Mouse (Mus musculus): ENCODE results near the gene Vps45.
"Not testable (repeated sequence)": the region's sequence is repeated elsewhere in the genome, so short reads cannot be mapped to it uniquely, and the experiment has no call there.

The Vps45 gene

GRCm38 (mm10) chr3:96078711-96079110 is 20.4 kb upstream of the Vps45 start:
- no peak for DNase-seq (ENCODE audit: low spot score in 2 of 2)

DNA sequence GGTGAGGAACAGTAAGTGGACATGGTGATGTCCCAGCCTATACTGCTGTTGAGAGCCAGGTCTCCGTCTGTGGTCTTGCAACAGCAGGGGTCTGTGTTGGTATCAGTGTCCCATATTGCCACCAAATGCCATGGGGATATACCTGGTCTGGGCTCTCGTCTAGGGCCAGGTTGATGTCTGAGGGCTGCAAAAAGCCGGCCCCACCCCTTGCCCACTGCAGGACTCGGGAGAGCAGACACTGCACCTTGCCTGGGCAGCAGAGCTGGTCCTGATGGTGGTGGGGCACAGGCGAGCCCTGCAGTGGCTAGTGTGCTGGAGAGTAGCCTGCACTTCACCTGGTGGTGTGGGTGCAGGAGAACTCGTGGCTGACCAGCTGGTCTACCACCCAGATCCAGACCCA is 19.8 kb upstream of the Vps45 start:
- no peak for DNase-seq (ENCODE audit: low spot score in 2 of 2)

DNA sequence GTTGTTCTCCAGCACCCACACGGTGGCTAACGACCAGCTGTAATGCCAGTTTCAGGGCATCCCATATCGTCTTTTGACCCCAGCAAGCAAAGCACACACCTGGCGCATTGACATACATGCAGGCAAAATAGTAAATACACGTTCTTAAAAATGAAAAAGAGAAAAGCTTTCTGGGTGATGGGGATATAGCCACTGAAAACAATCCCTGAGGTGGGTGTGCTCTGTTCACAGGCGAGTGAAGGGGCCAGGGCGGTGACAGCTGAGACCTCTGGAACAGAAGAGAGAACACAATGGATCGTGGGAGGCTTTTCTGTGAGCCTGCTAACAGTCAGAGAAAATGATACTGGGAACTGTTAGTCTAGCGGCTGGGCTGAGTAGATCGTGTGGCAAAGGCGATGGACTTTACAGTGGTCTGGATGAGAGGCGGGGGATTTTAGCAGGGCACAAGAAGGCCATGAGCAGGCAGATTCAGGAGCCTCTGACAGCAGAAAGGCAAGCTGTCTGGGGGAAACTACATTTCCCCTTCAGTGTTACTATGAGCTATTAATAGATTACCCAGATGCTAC is 14.7 kb upstream of the Vps45 start:
- DNase-seq (ENCODE audit: low spot score in 2 of 2), result no peak

DNA sequence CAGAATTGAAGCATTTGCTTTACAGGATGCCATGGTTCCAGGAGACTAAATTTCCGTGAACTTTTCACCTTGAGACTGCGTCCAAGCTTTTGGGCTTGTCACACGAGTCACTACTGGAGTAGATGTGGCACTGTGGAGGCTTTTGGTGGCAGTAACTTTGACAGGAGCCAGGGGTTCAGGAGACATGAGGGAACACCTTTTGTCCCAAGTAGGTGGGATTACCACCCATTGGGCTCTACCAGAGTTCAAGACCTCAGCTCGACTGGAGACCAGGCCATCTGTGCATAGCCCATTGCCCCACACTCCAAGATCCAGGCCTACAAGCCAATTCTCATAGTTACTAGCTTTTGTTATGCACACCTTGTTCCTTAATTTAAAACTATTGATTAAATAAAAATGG is 12.0 kb upstream of the Vps45 start:
- DNase-seq (ENCODE audit: low spot score in 2 of 2), result no peak

DNA sequence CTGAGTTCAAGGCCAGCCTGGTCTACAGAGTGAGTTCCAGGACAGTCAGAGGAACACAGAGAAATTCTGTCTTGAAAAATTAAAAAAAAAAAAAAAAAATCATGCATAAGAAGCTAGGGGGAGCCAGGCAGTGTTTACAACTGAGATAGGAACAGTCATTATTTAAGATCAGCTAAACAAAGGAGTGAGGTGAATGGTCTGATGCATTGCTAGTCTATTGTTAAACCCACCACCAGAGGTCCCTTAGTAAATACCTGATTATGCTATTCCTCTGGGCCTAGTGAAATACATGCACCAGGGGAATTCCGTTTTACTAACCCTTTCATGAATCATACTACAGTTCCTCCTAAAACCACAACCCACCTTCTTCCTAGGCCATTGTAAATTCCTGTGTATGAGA is 11.3 kb upstream of the Vps45 start:
- DNase-seq (ENCODE audit: low spot score in 2 of 2), result no peak

DNA sequence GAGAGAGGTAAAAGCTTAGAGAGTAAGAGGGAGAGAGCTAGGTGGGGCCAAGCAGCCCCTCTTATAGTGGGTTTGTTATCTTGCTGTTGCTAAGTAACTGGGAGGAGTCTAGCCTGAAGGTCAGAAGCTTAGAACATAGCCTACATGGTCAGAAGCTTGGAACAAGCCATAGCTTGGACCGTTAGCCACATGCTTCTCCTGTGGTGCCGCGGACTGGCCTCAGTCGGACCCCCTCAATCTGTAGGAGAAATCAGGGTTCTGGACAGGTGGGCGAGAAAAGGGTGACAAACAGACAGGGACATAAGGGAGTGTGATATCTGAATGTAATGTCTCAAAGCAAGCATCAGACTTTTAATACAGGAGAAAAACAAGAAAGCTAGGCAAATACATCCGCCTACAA is 10.8 kb upstream of the Vps45 start:
- DNase-seq (ENCODE audit: low spot score in 2 of 2), result no peak

DNA sequence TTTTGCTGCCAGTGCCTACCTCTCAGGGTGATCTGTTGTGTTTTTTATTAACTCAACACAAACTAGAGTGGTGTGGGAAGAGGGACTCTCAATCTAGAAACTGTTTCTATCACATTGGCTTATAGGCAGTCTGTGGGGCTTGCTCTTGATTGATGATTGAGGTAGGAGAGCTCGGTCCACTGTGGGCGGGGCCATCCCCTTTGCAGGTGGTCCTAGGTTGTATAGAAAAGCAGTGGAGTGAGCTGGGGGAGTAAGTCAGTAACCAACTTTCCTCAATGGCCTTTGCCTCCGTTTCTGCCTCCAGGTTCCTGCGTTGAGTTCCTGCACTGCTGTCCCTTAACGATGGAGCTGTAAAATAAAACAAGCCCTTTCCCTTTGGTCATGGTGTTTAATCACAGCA is 8.5 kb upstream of the Vps45 start:
- no peak for DNase-seq (ENCODE audit: low spot score in 2 of 2)

GRCm38 (mm10) chr3:96065754-96066375 is 7.6 kb upstream of the Vps45 start:
- peak; percentile 44 to 56 for DNase-seq (ENCODE audit: low spot score in 2 of 2)

- no peak for DNase-seq (ENCODE audit: low spot score in 2 of 2)
Measured at GRCm38 (mm10) chr3:96065147-96065546, 6.9 kb upstream of the Vps45 start.

DNA sequence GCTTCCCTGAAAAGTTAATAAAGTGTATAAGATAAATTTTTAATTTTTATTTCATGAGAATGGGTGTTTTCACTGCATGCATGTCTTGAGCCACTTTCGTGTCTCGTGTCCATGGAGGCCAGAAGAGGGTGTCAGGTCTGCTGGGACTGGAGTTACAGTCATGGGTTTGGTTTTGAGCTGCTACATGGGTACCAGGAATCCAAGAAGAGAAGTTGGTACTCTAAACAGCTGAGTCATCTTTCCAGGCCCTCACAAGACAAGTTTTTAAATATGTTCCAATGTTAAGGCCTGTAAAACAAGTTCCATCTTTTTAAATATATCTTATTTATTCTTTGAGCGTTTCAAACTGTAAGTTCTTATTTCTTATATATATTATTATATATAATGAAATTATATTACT is 6.0 kb upstream of the Vps45 start:
- no peak for DNase-seq (ENCODE audit: low spot score in 2 of 2)

DNA sequence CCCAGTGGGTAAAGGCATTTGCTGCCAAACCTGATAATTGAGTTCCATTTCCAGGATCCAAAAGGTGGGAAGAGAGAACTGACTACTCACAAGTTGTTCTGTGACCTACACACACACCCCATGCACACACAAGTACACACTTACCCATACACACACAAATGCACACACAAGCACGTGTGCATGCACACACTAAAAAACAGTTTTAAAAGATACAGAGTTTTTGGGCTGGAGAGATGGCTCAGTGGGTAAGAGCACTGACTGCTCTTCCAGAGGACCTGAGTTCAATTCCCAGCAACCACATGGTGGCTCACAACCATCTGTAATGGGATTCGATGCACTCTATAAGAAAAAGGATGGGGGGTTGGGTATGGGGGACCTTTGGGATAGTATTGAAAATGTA is 5.0 kb upstream of the Vps45 start:
- DNase-seq (ENCODE audit: low spot score in 2 of 2), result no peak

- DNase-seq (ENCODE audit: low spot score in 2 of 2), result no peak
Measured at GRCm38 (mm10) chr3:96060146-96060545, 1.9 kb upstream of the Vps45 start.

DNA sequence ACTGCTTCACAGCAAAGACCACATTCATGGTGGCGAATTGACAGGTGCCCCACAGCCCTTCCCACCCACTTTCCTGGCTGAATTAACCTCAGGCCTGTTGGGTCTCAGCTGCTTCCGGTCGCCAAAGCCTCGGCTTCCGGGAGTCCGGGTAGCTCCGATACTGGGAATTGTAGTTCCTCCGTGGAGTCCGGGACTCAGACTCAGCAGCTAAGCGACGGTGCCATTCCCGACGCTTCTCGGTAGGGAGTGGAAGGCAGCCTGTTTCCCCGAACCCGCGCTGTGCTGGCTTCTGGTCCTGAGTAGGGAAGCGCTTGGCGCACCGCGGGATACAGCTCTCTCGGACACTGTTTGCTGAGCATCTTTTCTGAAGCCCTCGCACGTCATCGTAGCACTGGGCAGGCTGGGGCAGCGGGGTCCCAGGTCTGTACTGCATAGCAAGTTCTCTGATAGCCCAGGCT is 490 bp downstream of the Vps45 start:
- peak; percentile 81 to 88 for DNase-seq (ENCODE audit: low spot score in 2 of 2)

- no peak for DNase-seq (ENCODE audit: low spot score in 2 of 2)
Measured at GRCm38 (mm10) chr3:96056031-96056430, 2.2 kb downstream of the Vps45 start.

DNA sequence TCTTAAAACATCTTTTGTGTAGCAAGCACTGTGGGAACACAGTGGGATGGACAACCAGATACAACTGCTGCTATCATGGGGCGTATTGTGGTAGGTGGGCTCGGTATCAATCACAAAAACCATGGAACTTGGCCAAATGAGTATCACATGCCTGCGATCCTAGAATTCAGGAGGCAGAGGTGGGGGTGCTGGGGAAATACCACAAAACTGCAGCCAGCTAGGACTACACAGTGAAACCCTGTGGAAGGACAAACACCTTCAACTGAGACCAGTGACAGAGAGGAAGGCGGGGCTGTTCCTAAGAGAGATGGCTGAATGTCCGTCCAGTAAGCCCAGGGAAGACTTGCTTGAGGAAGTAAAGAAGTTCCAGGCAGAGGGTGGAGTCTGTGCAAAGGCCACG is 3.0 kb downstream of the Vps45 start:
- no peak for DNase-seq (ENCODE audit: low spot score in 2 of 2)

DNA sequence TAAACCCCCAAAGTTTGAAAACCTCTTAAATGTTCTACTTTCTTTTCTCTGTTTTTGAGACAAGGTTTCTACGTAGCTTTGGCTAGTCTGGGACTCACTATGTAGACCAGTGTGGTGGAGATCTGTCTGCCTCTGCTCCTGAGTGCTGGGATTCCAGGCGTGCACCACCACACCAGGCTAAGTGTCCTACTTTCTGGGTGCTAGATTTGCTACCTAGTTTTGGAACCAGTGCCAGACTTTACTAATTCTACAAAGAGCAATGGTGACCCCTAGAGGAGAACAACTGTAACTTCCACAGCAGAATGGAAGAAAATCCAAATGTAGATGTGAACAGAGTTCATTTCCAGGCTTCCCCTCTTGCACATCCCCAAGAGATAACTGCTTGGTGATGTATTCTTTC is 6.4 kb downstream of the Vps45 start:
- peak in 1 of 2 experiments; percentile 44 for DNase-seq (ENCODE audit: low spot score in 2 of 2)

DNA sequence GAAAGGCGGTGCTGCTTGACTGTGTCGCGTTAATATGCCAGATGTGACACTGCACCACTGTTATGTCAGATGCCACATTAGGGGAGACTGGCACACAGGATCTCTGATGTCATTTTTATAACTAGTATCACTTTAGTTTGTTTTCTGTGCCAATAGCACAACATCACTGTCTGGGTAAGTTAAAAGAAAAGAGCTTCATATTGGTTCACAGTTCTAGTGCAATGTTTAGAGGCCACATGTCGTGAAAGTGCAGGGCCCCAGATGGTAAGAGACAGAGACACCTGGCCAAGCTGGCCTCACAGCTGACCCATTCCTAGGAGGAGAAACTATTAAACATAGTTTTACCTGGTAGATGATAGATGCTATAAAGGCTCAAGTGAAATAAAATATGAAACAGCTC is 7.1 kb downstream of the Vps45 start:
- no peak for DNase-seq (ENCODE audit: low spot score in 2 of 2)

DNA sequence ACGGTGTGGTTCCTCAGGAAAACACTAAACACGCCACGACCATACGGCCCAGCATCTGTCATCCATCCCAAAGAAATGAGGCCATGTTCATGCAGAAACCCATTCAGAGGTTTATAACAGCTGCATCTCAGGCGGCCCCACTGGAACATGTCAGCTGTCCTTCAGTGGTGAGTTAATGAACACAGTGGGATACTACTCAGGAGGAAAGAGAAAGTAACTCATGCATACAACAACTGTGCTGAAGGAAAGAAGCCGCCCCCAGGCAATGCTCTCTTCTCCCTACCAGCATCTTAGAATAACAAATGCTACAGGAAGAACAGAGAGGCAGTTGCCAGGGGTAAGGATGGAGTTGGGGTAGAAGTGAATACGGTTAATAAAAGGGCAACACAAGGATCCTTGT is 7.5 kb downstream of the Vps45 start:
- DNase-seq (ENCODE audit: low spot score in 2 of 2), result no peak

DNA sequence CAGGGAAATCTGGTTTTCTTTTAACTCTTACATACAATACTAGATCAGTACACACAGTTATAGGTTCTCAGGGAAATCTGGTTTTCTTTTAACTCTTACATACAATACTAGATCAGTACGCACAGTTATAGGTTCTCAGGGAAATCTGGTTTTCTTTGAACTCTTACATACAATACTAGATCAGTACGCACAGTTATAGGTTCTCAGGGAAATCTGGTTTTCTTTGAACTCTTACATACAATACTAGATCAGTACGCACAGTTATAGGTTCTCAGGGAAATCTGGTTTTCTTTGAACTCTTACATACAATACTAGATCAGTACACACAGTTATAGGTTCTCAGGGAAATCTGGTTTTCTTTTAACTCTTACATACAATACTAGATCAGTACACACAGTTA is 13.7 kb downstream of the Vps45 start:
- not testable (repeated sequence) for DNase-seq (ENCODE audit: low spot score in 2 of 2)

DNA sequence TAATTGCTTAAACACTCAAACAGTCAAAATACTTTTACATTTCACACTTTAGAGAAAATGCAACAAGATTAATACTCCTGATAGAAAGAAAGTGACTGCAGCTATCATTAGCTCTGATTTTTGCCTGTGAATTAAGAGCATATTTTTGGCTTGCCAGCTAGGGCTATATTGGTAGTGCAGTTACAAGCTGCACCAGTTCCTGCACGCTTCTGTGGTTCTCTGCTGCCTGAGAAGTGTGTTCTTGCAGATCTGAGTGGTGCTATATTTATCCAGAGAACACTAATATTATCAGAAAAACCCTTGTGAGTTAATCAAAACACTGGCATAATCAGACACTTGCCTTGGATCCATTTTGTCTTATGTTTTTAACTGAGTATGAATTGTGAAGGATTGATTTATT is 15.2 kb downstream of the Vps45 start:
- no peak for DNase-seq (ENCODE audit: low spot score in 2 of 2)

DNA sequence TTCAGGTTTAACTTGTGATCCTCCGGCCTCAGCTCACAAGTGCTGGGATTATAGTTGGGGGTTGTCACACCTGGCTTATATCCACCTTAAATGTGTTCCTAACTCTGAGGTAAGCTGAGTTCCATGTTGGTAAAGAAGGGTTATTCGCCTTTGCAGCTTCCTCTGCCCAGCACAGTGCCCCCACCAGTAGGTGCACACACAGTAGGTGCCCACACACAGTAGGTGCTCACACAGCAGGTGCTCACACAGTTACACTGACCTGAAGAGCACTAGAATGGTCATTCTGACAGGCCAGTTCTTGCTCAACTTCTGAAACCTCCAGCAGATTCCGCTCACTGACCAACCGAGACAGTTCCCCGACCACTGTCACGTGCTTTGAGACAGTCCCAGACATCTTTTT is 17.2 kb downstream of the Vps45 start:
- no peak for DNase-seq (ENCODE audit: low spot score in 2 of 2)

- DNase-seq (ENCODE audit: low spot score in 2 of 2), result no peak
Measured at GRCm38 (mm10) chr3:96040663-96041006, 17.6 kb downstream of the Vps45 start.

GRCm38 (mm10) chr3:96039857-96040662 is 18.2 kb downstream of the Vps45 start:
- peak in 1 of 2 experiments; percentile 27 for DNase-seq (ENCODE audit: low spot score in 2 of 2)
